Mouse (Mus musculus) small intestine, adult 2 months (tissue): ENCODE results near the gene Slc2a6. TPM values are rescaled to one million over a fixed set of nuclear protein-coding genes. Genes with fewer than 3 reads are reported as not detected.
A peak's percentile ranks its signal among the peaks of the same experiment; 100 is the strongest.

Experiments
- H3K27ac ChIP-seq: fragments of 200-500 bp; 2 replicates; pipeline ENCODE4 v1.5.1; 2012; ENCODE audit warnings: low read depth, low read length, control low read depth, inconsistent platforms; ENCODE audit not compliant: insufficient read depth
- H3K27me3 ChIP-seq: fragments of 200-500 bp; 2 replicates; pipeline ENCODE4 v1.6.1; 2012; ENCODE audit warnings: mild to moderate bottlenecking, moderate library complexity, low read length, inconsistent platforms; ENCODE audit not compliant: control insufficient read depth, insufficient read depth
- H3K36me3 ChIP-seq: fragments of 200-500 bp; 2 replicates; pipeline ENCODE4 v1.6.1; 2012; ENCODE audit warnings: mild to moderate bottlenecking, low read length, control low read depth, inconsistent platforms; ENCODE audit not compliant: control insufficient read depth, insufficient read depth
- H3K4me1 ChIP-seq: fragments of 200-500 bp; 2 replicates; pipeline ENCODE4 v1.6.1; 2012; ENCODE audit warnings: low read length, inconsistent platforms, mixed read lengths; ENCODE audit not compliant: control insufficient read depth, insufficient read depth, insufficient read length
- H3K4me3 ChIP-seq: fragments of 200-500 bp; 2 replicates; pipeline ENCODE4 v1.5.1; 2012; ENCODE audit warnings: low read depth, mild to moderate bottlenecking, control low read depth, inconsistent platforms, low read length, moderate library complexity
- CTCF ChIP-seq: fragments of 200-500 bp; IDR thresholded peaks from 2 replicates; pipeline ENCODE4 v1.5.1; 2012; ENCODE audit warnings: low read depth, mild to moderate bottlenecking, control low read depth, inconsistent platforms, low read length, moderate library complexity, mixed read lengths; ENCODE audit not compliant: insufficient replicate concordance, insufficient read length; ENCODE audit errors: extremely low read depth
- POLR2A ChIP-seq: fragments of 200-500 bp; IDR thresholded peaks from 2 replicates; pipeline ENCODE4 v1.6.1; 2012; ENCODE audit warnings: low read depth, mild to moderate bottlenecking, control low read depth, inconsistent platforms, low read length, moderate library complexity
- WGBS: fragments of 180-500 bp; shearing (Covaris S2); methylation state at CpG from one replicate; pipeline ENCODE4 v1.1.7; 2018; 5-methylcytosine and 5-hydroxymethylcytosine counted together
- polyA plus RNA-seq: library from polyadenylated mRNA; depleted of rRNA; stranded (reverse); fragments of >200 nt; gene quantifications from 2 replicates; pipeline ENCODE4 v1.2.3, GENCODE M21; 2012

Slc2a6 gene
- polyA plus RNA-seq, 1 experiment = 6.1 TPM

- H3K27ac ChIP-seq = no peak overlapping the region
- no peak overlapping the region for H3K4me3 ChIP-seq
- WGBS = 62% methylated on average over 4 of the region's 4 CpGs
- TF ChIP-seq CTCF (no peak), POLR2A (no peak)
- H3K4me1 ChIP-seq = no peaks in the 10 kb centered on the region
- no peaks in the 10 kb centered on the region for H3K27me3 ChIP-seq
- H3K36me3 ChIP-seq = no peaks in the 10 kb centered on the region
These were observed 9.2 kb upstream of the Slc2a6 start for GRCm38 (mm10) chr2:27037008-27037407.

GRCm38 (mm10) chr2:27036003-27036402, 8.2 kb upstream of the Slc2a6 start:
- Histone ChIP-seq H3K36me3 (no peaks in the 10 kb centered on the region), H3K4me3 (no peak overlapping the region), H3K27me3 (no peaks in the 10 kb centered on the region), H3K27ac (no peak overlapping the region), H3K4me1 (no peaks in the 10 kb centered on the region)
- TF ChIP-seq CTCF = no peak
- TF ChIP-seq POLR2A = no peak
- WGBS = 22% methylated on average over 3 of the region's 3 CpGs

- Histone ChIP-seq H3K4me1 (peaks cover 2% of the 10 kb centered on the region; the same call in 1 of the 2 replicates), H3K36me3 (no peaks in the 10 kb centered on the region), H3K27me3 (no peaks in the 10 kb centered on the region), H3K4me3 (no peak overlapping the region), H3K27ac (no peak overlapping the region)
- WGBS = 50% methylated on average over 2 of the region's 2 CpGs
- TF ChIP-seq CTCF (no peak), POLR2A (no peak)
These were observed 4.6 kb upstream of the Slc2a6 start for GRCm38 (mm10) chr2:27032361-27032760.

- TF ChIP-seq CTCF (no peak), POLR2A (no peak)
- Histone ChIP-seq H3K36me3 (no peaks in the 10 kb centered on the region), H3K27me3 (no peaks in the 10 kb centered on the region), H3K4me3 (no peak overlapping the region), H3K4me1 (peaks cover 2% of the 10 kb centered on the region; the same call in 1 of the 2 replicates), H3K27ac (peak overlapping the region; percentile 51; the same call in 1 of the 2 replicates)
- WGBS = 28% methylated on average over 4 of the region's 4 CpGs
These were observed 728 bp upstream of the Slc2a6 start for GRCm38 (mm10) chr2:27028437-27029015.

- H3K4me1 ChIP-seq = peaks cover 2% of the 10 kb centered on the region; the same call in 1 of the 2 replicates
- H3K27ac ChIP-seq = no peak overlapping the region
- H3K4me3 ChIP-seq = peak overlapping the region; percentile 10; the same call in 1 of the 2 replicates
- WGBS = 63% methylated on average over 10 of the region's 10 CpGs
- no peaks in the 10 kb centered on the region for H3K36me3 ChIP-seq
- no peak for TF ChIP-seq CTCF
- TF ChIP-seq POLR2A = no peak
- H3K27me3 ChIP-seq = no peaks in the 10 kb centered on the region
These were observed 761 bp downstream of the Slc2a6 start for GRCm38 (mm10) chr2:27026857-27027617.

- WGBS = 92% methylated on average over 3 of the region's 3 CpGs
These were observed 1.5 kb downstream of the Slc2a6 start for GRCm38 (mm10) chr2:27026332-27026731.

GRCm38 (mm10) chr2:27025545-27025944, 2.3 kb downstream of the Slc2a6 start:
- H3K4me1 ChIP-seq = peaks cover 2% of the 10 kb centered on the region; the same call in 1 of the 2 replicates
- H3K27ac ChIP-seq = no peak overlapping the region
- H3K4me3 ChIP-seq = no peak overlapping the region
- WGBS = 66% methylated on average over 3 of the region's 3 CpGs
- H3K27me3 ChIP-seq = no peaks in the 10 kb centered on the region
- no peak for TF ChIP-seq CTCF
- no peak for TF ChIP-seq POLR2A
- no peaks in the 10 kb centered on the region for H3K36me3 ChIP-seq

More at GRCm38 (mm10) chr2:27026332-27026731, 1.5 kb downstream of the Slc2a6 start:
- Histone ChIP-seq H3K36me3 (no peaks in the 10 kb centered on the region), H3K27me3 (no peaks in the 10 kb centered on the region), H3K4me3 (no peak overlapping the region), H3K27ac (no peak overlapping the region), H3K4me1 (peaks cover 2% of the 10 kb centered on the region; the same call in 1 of the 2 replicates)
- TF ChIP-seq POLR2A = no peak
- TF ChIP-seq CTCF = no peak
